Mouse (Mus musculus): ENCODE results near the gene 1700013G24Rik. TPM values are rescaled to one million over a fixed set of nuclear protein-coding genes. Genes with fewer than 3 reads are reported as not detected.

Gene 1700013G24Rik
- polyA plus RNA-seq, 1 experiment from 2014 or later = 0.17 TPM

DNA sequence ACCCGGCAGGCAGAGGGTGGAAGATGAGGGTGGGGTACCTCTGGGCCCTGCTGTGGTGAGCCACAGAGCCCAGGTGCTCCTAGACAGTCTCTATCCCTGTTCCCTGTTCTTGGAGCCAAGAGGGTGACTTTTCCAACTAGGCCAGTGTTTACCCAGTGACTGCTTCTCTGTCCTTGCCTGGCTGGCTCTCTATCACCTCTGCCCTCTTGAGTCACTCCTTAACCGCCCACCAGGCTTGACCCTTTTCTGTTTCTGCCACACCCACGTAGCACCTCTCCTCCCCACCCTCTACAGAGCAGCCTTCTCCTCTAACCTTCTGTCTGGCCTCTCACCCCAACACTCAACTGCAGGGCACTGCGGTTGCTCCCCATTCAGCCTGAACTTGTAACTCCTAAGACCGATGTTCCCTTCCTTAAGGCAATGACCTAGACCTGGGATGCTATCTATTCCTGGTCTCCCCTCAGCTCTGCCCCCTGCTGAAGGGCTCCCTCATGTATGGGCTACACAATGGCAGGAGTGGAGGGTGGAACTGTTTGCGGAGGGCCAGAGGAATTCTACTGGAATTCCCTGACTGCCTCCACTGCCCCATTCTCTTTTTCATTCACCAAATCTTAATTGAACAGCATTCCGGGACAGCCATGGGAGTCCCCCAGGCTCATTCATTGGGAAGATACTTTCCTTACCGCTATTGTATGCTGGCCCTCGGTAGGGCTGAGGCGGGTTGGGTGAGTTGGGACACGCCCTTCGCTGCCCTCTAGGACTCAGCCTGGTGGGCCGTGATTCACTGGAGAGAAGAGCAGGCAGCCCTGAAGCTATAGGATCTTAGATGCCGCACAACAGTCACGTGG, 17.0 kb downstream of the 1700013G24Rik start:
- peak overlapping the region; percentile 69 for H3K27ac ChIP-seq (replicated peaks; ENCODE audit: low read depth, low read length)
- no peak for DNase-seq (ENCODE audit: low spot score)
- H3K27me3 ChIP-seq (replicated peaks; ENCODE audit: control insufficient read depth, insufficient read depth, low read length) = no peaks in the 10 kb centered on the region
- no peak for ATAC-seq (ENCODE audit: low read depth)
- peak overlapping the region; percentile 83 for H3K4me2 ChIP-seq (ENCODE audit: low read depth, low read length)
- peak overlapping the region; percentile 76 for H3K4me3 ChIP-seq (ENCODE audit: low read depth, low read length)
- H3K9me3 ChIP-seq (ENCODE audit: control insufficient read depth, low read length) = no peaks in the 10 kb centered on the region
- peak overlapping the region; percentile 88 for H3K9ac ChIP-seq (ENCODE audit: low read depth, low read length)
- no peaks in the 10 kb centered on the region for H3K36me3 ChIP-seq (ENCODE audit: control insufficient read depth, insufficient read depth, low read length)
- peaks cover 41% of the 10 kb centered on the region for H3K4me1 ChIP-seq (ENCODE audit: control insufficient read depth, insufficient read depth, low read length)
- 45% methylated on average over 15 of the region's 15 CpGs for WGBS

DNA sequence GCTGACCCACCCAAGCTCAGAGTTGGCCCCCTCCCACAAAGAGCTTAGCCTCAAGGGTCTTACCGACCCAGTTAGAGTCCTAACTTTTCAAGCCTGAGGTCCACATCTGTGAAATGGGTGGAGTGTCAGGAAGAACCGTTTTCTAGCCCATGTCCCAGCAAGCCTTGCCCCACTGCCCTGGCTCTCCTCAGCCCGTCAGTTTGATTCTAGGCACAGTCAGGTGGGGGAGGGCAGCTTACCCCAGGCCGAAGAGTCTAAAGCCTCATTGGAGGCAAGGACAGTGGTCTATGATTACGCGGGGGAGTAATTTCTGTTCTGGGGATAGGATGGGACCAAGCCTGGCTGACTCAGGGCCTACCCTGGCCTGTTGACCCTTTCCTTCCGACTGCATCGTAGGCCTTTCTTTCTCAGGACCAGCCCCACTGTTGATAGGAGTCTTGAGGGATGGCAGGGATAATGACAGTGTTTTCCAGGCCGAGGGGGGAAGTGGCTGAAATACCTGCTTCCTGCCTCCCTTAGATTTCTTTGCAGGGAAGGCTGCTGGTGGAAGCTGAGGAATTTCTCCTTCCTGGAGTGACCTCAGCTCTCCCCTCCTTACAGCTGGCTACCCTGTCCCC, 17.7 kb downstream of the 1700013G24Rik start:
- no peak for ATAC-seq (ENCODE audit: low read depth)
- WGBS = 46% methylated on average over 9 of the region's 9 CpGs
- H3K4me3 ChIP-seq (ENCODE audit: low read depth, low read length) = peak overlapping the region; percentile 76
- H3K9me3 ChIP-seq (ENCODE audit: control insufficient read depth, low read length) = no peaks in the 10 kb centered on the region
- peak overlapping the region; percentile 83 for H3K4me2 ChIP-seq (ENCODE audit: low read depth, low read length)
- no peaks in the 10 kb centered on the region for H3K36me3 ChIP-seq (ENCODE audit: control insufficient read depth, insufficient read depth, low read length)
- H3K4me1 ChIP-seq (ENCODE audit: control insufficient read depth, insufficient read depth, low read length) = peaks cover 47% of the 10 kb centered on the region
- peak overlapping the region; percentile 52 for H3K27ac ChIP-seq (replicated peaks; ENCODE audit: low read depth, low read length)
- H3K9ac ChIP-seq (ENCODE audit: low read depth, low read length) = peak overlapping the region; percentile 88
- no peak for DNase-seq (ENCODE audit: low spot score)
- H3K27me3 ChIP-seq (replicated peaks; ENCODE audit: control insufficient read depth, insufficient read depth, low read length) = no peaks in the 10 kb centered on the region

DNA sequence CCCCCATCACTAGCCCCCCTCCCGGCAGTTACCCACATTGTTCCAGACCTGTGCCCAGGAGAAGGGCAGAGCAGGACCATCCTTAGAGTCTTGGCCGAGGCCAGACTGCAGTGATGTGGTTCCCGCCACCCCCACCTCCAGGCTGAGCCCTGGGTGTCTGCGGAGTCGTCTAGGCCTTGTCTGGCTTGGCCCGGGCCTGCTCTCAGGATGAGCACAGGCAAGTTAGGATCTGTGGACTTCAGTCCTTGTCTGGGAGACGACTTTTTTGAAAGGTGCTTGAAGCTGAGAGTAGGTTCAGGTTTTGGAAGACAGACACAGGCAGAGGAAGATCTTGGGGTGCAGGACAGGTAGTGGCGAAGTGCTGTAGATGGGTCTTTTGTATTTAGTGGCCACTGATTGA, 18.2 kb downstream of the 1700013G24Rik start:
- Histone ChIP-seq H3K27ac (replicated peaks; ENCODE audit: low read depth, low read length) (peak overlapping the region; percentile 52), H3K4me1 (ENCODE audit: control insufficient read depth, insufficient read depth, low read length) (peaks cover 52% of the 10 kb centered on the region), H3K4me2 (ENCODE audit: low read depth, low read length) (peak overlapping the region; percentile 83), H3K36me3 (ENCODE audit: control insufficient read depth, insufficient read depth, low read length) (no peaks in the 10 kb centered on the region), H3K4me3 (ENCODE audit: low read depth, low read length) (peak overlapping the region; percentile 76), H3K9me3 (ENCODE audit: control insufficient read depth, low read length) (no peaks in the 10 kb centered on the region), H3K27me3 (replicated peaks; ENCODE audit: control insufficient read depth, insufficient read depth, low read length) (no peaks in the 10 kb centered on the region), H3K9ac (ENCODE audit: low read depth, low read length) (peak overlapping the region; percentile 55)
- ATAC-seq (ENCODE audit: low read depth) (no peak), DNase-seq (ENCODE audit: low spot score) (peak; percentile 66)
- WGBS = 55% methylated on average over 8 of the region's 8 CpGs

DNA sequence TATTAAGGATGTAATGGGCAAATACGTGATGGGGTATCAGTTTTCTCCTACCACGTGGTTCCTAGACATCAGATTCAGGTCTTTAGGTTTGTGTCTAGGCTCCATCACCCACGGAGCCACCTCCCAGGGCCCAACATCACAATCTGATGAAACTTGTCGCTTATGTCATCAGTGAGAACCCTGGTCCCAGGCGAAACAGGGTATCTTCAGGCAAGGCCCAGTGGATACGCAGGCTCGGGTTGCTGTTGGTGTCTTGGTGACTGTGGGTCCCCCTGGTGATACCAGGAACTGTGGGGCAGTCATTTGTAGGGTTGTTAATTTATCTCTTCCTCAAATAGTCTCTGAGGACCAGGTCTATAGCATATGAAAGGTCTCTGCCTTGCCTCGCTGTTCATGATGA, 20.2 kb downstream of the 1700013G24Rik start:
- H3K4me3 ChIP-seq (ENCODE audit: low read depth, low read length) = no peak overlapping the region
- H3K27me3 ChIP-seq (replicated peaks; ENCODE audit: control insufficient read depth, insufficient read depth, low read length) = no peaks in the 10 kb centered on the region
- DNase-seq (ENCODE audit: low spot score) (no peak), ATAC-seq (ENCODE audit: low read depth) (no peak)
- H3K36me3 ChIP-seq (ENCODE audit: control insufficient read depth, insufficient read depth, low read length) = no peaks in the 10 kb centered on the region
- peak overlapping the region; percentile 42; the same call in 1 of the 2 replicates for H3K9ac ChIP-seq (ENCODE audit: low read depth, low read length)
- no peaks in the 10 kb centered on the region for H3K9me3 ChIP-seq (ENCODE audit: control insufficient read depth, low read length)
- 81% methylated on average over 8 of the region's 8 CpGs for WGBS
- peaks cover 62% of the 10 kb centered on the region for H3K4me1 ChIP-seq (ENCODE audit: control insufficient read depth, insufficient read depth, low read length)
- peak overlapping the region; percentile 67; the same call in 1 of the 2 replicates for H3K27ac ChIP-seq (replicated peaks; ENCODE audit: low read depth, low read length)
- peak overlapping the region; percentile 33; the same call in 1 of the 2 replicates for H3K4me2 ChIP-seq (ENCODE audit: low read depth, low read length)

DNA sequence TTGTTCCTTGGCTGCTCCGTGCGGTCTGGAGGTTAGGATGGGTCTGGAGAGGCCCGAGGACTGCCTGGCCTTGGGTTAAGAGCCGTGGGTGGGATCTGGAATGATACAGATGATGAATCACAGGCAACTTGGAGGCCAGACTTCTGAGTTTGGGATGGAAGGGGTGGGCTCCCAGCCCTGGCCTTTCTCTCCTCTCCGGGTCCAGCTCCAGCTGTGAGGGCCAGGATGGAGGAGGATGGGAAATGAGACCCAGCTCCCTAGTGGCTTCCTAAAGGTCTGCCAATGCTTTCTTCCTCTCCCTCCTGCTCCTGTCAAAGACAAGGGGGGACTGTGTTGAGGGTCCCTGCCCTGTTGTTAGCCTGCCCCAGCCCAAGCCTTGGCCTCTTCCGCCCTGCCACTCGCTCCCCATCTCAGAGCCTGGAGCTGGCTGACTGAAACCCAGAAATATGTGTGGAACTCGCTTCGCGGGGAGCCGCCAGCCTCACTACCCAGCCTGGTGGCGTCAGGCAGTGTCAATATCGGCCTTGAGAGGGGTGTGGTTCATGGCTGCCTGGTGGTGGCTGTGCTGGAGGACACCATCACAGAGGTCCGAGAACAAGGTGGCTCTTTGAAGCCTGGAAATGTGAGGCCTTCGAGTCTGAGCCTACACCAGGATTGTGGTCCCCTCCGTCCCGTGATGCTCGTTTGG, 20.8 kb downstream of the 1700013G24Rik start:
- H3K9ac ChIP-seq (ENCODE audit: low read depth, low read length) = peak overlapping the region; percentile 42
- no peak for DNase-seq (ENCODE audit: low spot score)
- 0 out of 2 replicates have a peak, but pooled peaks have one; percentile 17 for ATAC-seq (ENCODE audit: low read depth)
- H3K36me3 ChIP-seq (ENCODE audit: control insufficient read depth, insufficient read depth, low read length) = no peaks in the 10 kb centered on the region
- H3K4me3 ChIP-seq (ENCODE audit: low read depth, low read length) = no peak overlapping the region
- WGBS = 50% methylated on average over 17 of the region's 18 CpGs
- no peaks in the 10 kb centered on the region for H3K9me3 ChIP-seq (ENCODE audit: control insufficient read depth, low read length)
- H3K27ac ChIP-seq (replicated peaks; ENCODE audit: low read depth, low read length) = peak overlapping the region; percentile 67
- H3K4me2 ChIP-seq (ENCODE audit: low read depth, low read length) = peak overlapping the region; percentile 33
- H3K4me1 ChIP-seq (ENCODE audit: control insufficient read depth, insufficient read depth, low read length) = peaks cover 67% of the 10 kb centered on the region
- H3K27me3 ChIP-seq (replicated peaks; ENCODE audit: control insufficient read depth, insufficient read depth, low read length) = no peaks in the 10 kb centered on the region

DNA sequence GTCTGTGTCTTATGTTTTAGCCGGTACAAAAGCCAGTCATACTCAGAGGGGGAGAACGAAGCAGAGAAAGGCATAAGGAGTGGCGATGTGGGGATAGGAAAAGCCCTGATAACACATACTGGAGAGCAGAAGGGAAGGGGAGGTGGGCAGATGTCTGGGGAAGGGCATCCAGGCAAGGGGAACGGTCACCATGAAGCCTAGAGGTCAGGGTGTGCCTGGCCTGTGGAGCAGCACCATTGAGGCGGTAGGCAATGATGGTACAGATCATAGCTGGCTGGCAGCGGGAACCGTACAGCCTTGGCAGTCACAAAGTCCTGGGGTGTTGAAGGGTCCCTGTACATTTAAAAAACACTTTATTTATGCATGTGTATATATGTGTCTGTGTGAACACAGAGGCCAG, 21.6 kb downstream of the 1700013G24Rik start:
- no peak overlapping the region for H3K9ac ChIP-seq (ENCODE audit: low read depth, low read length)
- H3K4me2 ChIP-seq (ENCODE audit: low read depth, low read length) = no peak overlapping the region
- no peak overlapping the region for H3K27ac ChIP-seq (replicated peaks; ENCODE audit: low read depth, low read length)
- H3K36me3 ChIP-seq (ENCODE audit: control insufficient read depth, insufficient read depth, low read length) = no peaks in the 10 kb centered on the region
- ATAC-seq (ENCODE audit: low read depth) = no peak
- DNase-seq (ENCODE audit: low spot score) = no peak
- 85% methylated on average over 7 of the region's 7 CpGs for WGBS
- no peaks in the 10 kb centered on the region for H3K9me3 ChIP-seq (ENCODE audit: control insufficient read depth, low read length)
- H3K4me3 ChIP-seq (ENCODE audit: low read depth, low read length) = no peak overlapping the region
- no peaks in the 10 kb centered on the region for H3K27me3 ChIP-seq (replicated peaks; ENCODE audit: control insufficient read depth, insufficient read depth, low read length)
- H3K4me1 ChIP-seq (ENCODE audit: control insufficient read depth, insufficient read depth, low read length) = peaks cover 73% of the 10 kb centered on the region

DNA sequence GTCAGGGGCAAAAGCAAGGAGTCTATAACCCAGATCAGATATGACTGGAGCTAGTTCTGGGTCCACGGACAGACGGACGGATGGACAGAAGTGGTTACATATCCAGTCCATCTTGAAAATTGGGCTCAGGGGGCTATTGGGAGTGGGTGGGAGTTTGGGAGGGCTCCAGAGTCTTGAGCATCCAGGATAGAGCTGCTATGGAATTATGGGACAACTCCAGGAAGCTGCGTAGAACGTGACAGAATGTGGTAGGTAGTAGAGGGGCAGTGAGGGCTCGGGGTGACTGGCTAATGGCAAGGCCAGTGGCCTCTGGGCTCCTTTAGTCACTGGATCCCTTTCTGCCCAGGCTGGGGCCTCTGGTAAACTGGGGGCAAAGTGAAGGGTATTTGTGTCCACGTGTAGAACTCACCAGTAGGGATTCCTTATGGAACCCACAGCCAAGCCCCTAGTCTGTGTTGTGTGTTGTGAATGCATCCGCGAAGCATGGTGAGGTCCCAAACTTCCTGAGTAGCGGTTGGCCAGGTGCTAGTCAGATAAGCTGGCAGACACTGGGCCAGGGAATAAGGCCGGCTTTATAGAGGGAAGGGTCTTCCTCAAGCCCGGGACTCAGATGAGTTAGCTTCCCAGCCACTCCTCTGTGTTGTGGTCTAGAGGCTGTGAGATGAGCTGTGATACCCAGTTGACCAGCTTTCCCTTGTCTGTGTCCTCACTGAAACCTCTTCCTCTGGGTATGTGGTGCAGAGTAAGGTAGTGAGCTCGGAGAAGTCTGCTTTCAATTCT, 22.4 kb downstream of the 1700013G24Rik start:
- DNase-seq (ENCODE audit: low spot score) = no peak
- H3K4me3 ChIP-seq (ENCODE audit: low read depth, low read length) = no peak overlapping the region
- H3K9ac ChIP-seq (ENCODE audit: low read depth, low read length) = 0 out of 2 replicates have a peak overlapping the region, but pooled peaks have one; percentile 45
- peak overlapping the region; percentile 44; the same call in 1 of the 2 replicates for H3K4me2 ChIP-seq (ENCODE audit: low read depth, low read length)
- H3K4me1 ChIP-seq (ENCODE audit: control insufficient read depth, insufficient read depth, low read length) = peaks cover 73% of the 10 kb centered on the region
- no peak for ATAC-seq (ENCODE audit: low read depth)
- no peaks in the 10 kb centered on the region for H3K9me3 ChIP-seq (ENCODE audit: control insufficient read depth, low read length)
- no peaks in the 10 kb centered on the region for H3K36me3 ChIP-seq (ENCODE audit: control insufficient read depth, insufficient read depth, low read length)
- H3K27ac ChIP-seq (replicated peaks; ENCODE audit: low read depth, low read length) = no peak overlapping the region
- H3K27me3 ChIP-seq (replicated peaks; ENCODE audit: control insufficient read depth, insufficient read depth, low read length) = no peaks in the 10 kb centered on the region
- WGBS = 81% methylated on average over 13 of the region's 13 CpGs

Measured in embryonic facial prominence, embryonic 14.5 days (tissue).